In the genomic region with DNA sequence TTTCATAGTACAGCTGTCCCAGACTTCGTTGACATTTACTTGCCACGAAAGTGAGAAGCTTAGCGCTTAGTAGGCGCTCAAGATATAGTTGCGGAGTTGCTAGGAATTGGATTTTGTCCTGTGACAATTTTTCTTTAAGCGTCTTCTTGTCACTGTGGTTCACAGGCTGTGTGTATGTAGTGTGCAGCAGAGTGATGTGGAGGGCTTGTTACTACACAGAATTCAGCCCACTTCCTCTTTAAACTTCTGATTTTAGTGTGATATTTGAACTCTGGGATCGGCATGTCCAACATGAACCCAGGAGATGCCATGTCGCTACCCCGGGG, we compare ENCODE assay signal across 7 mouse cellular contexts. TPM values are rescaled to one million over a fixed set of nuclear protein-coding genes. Genes with fewer than 3 reads are reported as not detected.
DNase-seq lines count a peak whose midpoint lies in the region; ATAC-seq and TF ChIP-seq lines count a peak whose summit lies in the region.

No protein-coding gene starts in this region.

- no peak overlapping the region for H3K27ac ChIP-seq in neural tube, embryonic 11.5 days (ENCODE audit: low read depth, low read length)
- 0 out of 2 replicates have a peak overlapping the region, but pooled peaks have one; percentile 6 for H3K27ac ChIP-seq in forebrain, embryonic 11.5 days (ENCODE audit: low read depth, low read length)
- no peak overlapping the region; the same call in 1 of the 2 replicates for H3K27ac ChIP-seq in liver, embryonic 12.5 days
- no peak overlapping the region for H3K27ac ChIP-seq in stomach, postnatal 0 days (replicated peaks)

- peak overlapping the region; percentile 72 for H3K9ac ChIP-seq in neural tube, embryonic 11.5 days (ENCODE audit: low read length)
- H3K9ac ChIP-seq in forebrain, embryonic 11.5 days (ENCODE audit: low read length), result peak overlapping the region; percentile 71
- peak overlapping the region; percentile 76 for H3K9ac ChIP-seq in liver, embryonic 12.5 days
- peak overlapping the region; percentile 74 for H3K9ac ChIP-seq in stomach, postnatal 0 days (ENCODE audit: low read length)

- H3K9me3 ChIP-seq in neural tube, embryonic 11.5 days (ENCODE audit: control insufficient read depth, low read length), result no peaks in the 10 kb centered on the region
- H3K9me3 ChIP-seq in forebrain, embryonic 11.5 days (ENCODE audit: control insufficient read depth, low read length), result no peaks in the 10 kb centered on the region
- no peaks in the 10 kb centered on the region for H3K9me3 ChIP-seq in liver, embryonic 12.5 days (replicated peaks)
- no peaks in the 10 kb centered on the region for H3K9me3 ChIP-seq in stomach, postnatal 0 days (ENCODE audit: control insufficient read depth, low read length)

- no peaks in the 10 kb centered on the region for H3K27me3 ChIP-seq in neural tube, embryonic 11.5 days (ENCODE audit: control insufficient read depth, insufficient read depth, low read length)
- no peaks in the 10 kb centered on the region for H3K27me3 ChIP-seq in forebrain, embryonic 11.5 days (ENCODE audit: control insufficient read depth, insufficient read depth, low read length)
- no peaks in the 10 kb centered on the region for H3K27me3 ChIP-seq in liver, embryonic 12.5 days (replicated peaks)
- H3K27me3 ChIP-seq in stomach, postnatal 0 days (ENCODE audit: control insufficient read depth, insufficient read depth, low read length), result no peaks in the 10 kb centered on the region

- DNase-seq in neural tube, embryonic 11.5 days (ENCODE audit: low spot score), result no peak
- no peak for DNase-seq in neural tube, embryonic 10.5 days (ENCODE audit: extremely low spot score, low spot score)
- DNase-seq in forebrain, embryonic 11.5 days (ENCODE audit: low spot score), result no peak
- DNase-seq in stomach, postnatal 0 days (ENCODE audit: low spot score), result no peak
- DNase-seq in natural killer cell, adult 2 months (ENCODE audit: low spot score in 2 of 2), result no peak
- no peak for DNase-seq in thymus, postnatal 0 days (ENCODE audit: low spot score)

- peak overlapping the region; percentile 72 for H3K4me3 ChIP-seq in neural tube, embryonic 11.5 days (ENCODE audit: low read depth, low read length)
- peak overlapping the region; percentile 66 for H3K4me3 ChIP-seq in forebrain, embryonic 11.5 days (ENCODE audit: low read depth, low read length)
- peak overlapping the region; percentile 69 for H3K4me3 ChIP-seq in liver, embryonic 12.5 days
- peak overlapping the region; percentile 67 for H3K4me3 ChIP-seq in stomach, postnatal 0 days (ENCODE audit: low read depth, low read length)

- no peaks in the 10 kb centered on the region for H3K36me3 ChIP-seq in neural tube, embryonic 11.5 days (ENCODE audit: control insufficient read depth, insufficient read depth, low read length)
- H3K36me3 ChIP-seq in forebrain, embryonic 11.5 days (ENCODE audit: control insufficient read depth, insufficient read depth, low read length), result no peaks in the 10 kb centered on the region
- H3K36me3 ChIP-seq in liver, embryonic 12.5 days, result no peaks in the 10 kb centered on the region
- no peaks in the 10 kb centered on the region for H3K36me3 ChIP-seq in stomach, postnatal 0 days (ENCODE audit: control insufficient read depth, insufficient read depth, low read length)

- TF ChIP-seq EP300 in stomach, postnatal 0 days (optimal IDR thresholded peaks at IDR 0.05), result no peak

- H3K4me1 ChIP-seq in neural tube, embryonic 11.5 days (ENCODE audit: control insufficient read depth, insufficient read depth, low read length), result no peaks in the 10 kb centered on the region
- H3K4me1 ChIP-seq in forebrain, embryonic 11.5 days (replicated peaks; ENCODE audit: control insufficient read depth, insufficient read depth, low read length), result no peaks in the 10 kb centered on the region
- H3K4me1 ChIP-seq in liver, embryonic 12.5 days, result peaks cover 12% of the 10 kb centered on the region
- peaks cover 3% of the 10 kb centered on the region; the same call in 1 of the 2 replicates for H3K4me1 ChIP-seq in stomach, postnatal 0 days (replicated peaks; ENCODE audit: control insufficient read depth, insufficient read depth)

- TF ChIP-seq CTCF in stomach, postnatal 0 days (IDR thresholded peaks at IDR 0.05; ENCODE audit: low read depth), result no peak

- ATAC-seq in neural tube, embryonic 11.5 days (ENCODE audit: insufficient read depth, low FRiP score, low TSS enrichment), result no peak
- peak; percentile 6; the same call in 1 of the 2 replicates for ATAC-seq in forebrain, embryonic 11.5 days (replicated peaks; ENCODE audit: low FRiP score)
- no peak for ATAC-seq in liver, embryonic 12.5 days
- ATAC-seq in stomach, postnatal 0 days (ENCODE audit: low FRiP score, low TSS enrichment), result no peak

- WGBS in neural tube, embryonic 11.5 days, result 57% methylated on average over 9 of the region's 9 CpGs
- 58% methylated on average over 9 of the region's 9 CpGs for WGBS in forebrain, embryonic 11.5 days
- WGBS in liver, embryonic 12.5 days (ENCODE audit: insufficient replicate concordance), result 29% methylated on average over 9 of the region's 9 CpGs
- 39% methylated on average over 9 of the region's 9 CpGs for WGBS in stomach, postnatal 0 days

- peak overlapping the region; percentile 83 for H3K4me2 ChIP-seq in neural tube, embryonic 11.5 days (ENCODE audit: low read depth)
- H3K4me2 ChIP-seq in forebrain, embryonic 11.5 days (ENCODE audit: low read depth, low read length, severe bottlenecking), result peak overlapping the region; percentile 77
- peak overlapping the region; percentile 84 for H3K4me2 ChIP-seq in liver, embryonic 12.5 days
- H3K4me2 ChIP-seq in stomach, postnatal 0 days (replicated peaks; ENCODE audit: low read depth), result peak overlapping the region; percentile 91

RNA-seq across cellular contexts. Expression of a gene that starts 0.7 kb away (rescaled TPM):
- 14.3 and 17.1 TPM in 2 replicates for polyA plus RNA-seq in neural tube, embryonic 11.5 days (2014; fragmentation: Nextera tagmentation; extraction: Ambion mirVana)
- polyA plus RNA-seq in forebrain, embryonic 11.5 days (2014; fragmentation: Nextera tagmentation; extraction: Ambion mirVana), result 15.2 and 20.9 TPM in 2 replicates
- polyA plus RNA-seq in liver, embryonic 12.5 days (2016; fragmentation: Nextera tagmentation; extraction: Ambion mirVana), result 10.6 and 11.3 TPM in 2 replicates
- 10.4 and 10.5 TPM in 2 replicates for polyA plus RNA-seq in stomach, postnatal 0 days (2015; fragmentation: Nextera tagmentation; extraction: Ambion mirVana)
- polyA plus RNA-seq in thymus, postnatal 0 days (2015; fragmentation: Nextera tagmentation; extraction: Ambion mirVana), result 15.4 and 16.3 TPM in 2 replicates

RNA-seq across cellular contexts. Expression of a gene that starts 37.3 kb away (rescaled TPM):
- not detected in 2 replicates for polyA plus RNA-seq in neural tube, embryonic 11.5 days (2014; fragmentation: Nextera tagmentation; extraction: Ambion mirVana)
- polyA plus RNA-seq in forebrain, embryonic 11.5 days (2014; fragmentation: Nextera tagmentation; extraction: Ambion mirVana), result not detected in 2 replicates
- polyA plus RNA-seq in liver, embryonic 12.5 days (2016; fragmentation: Nextera tagmentation; extraction: Ambion mirVana), result not detected in 2 replicates
- polyA plus RNA-seq in stomach, postnatal 0 days (2015; fragmentation: Nextera tagmentation; extraction: Ambion mirVana), result not detected in 2 replicates
- polyA plus RNA-seq in thymus, postnatal 0 days (2015; fragmentation: Nextera tagmentation; extraction: Ambion mirVana), result 0.18 TPM in 1 of 2 replicates, not detected in the other
